Mouse (Mus musculus): ENCODE measurements around the gene Gng3.

- TF ChIP-seq CTCF (IDR thresholded peaks at IDR 0.05; ENCODE audit: low read depth) (no peak), EP300 (IDR thresholded peaks at IDR 0.05; ENCODE audit: low read depth) (no peak)
These were observed 50.5 kb downstream of the Gng3 start for GRCm38 (mm10) chr19:8788521-8788920.

All from liver, postnatal 0 days (tissue).